Mouse (Mus musculus) spleen, postnatal 0 days (tissue): ENCODE results near the gene Sertad3. TPM values are rescaled to one million over a fixed set of nuclear protein-coding genes. Genes with fewer than 3 reads are reported as not detected.

Experiments
- polyA plus RNA-seq: library from polyadenylated mRNA; unstranded; fragments of >200 nt; fragmentation: Nextera tagmentation; extraction: Ambion mirVana; gene quantifications from 2 replicates; pipeline ENCODE4 v1.2.1, GENCODE M21; 2015

Sertad3 gene
- polyA plus RNA-seq = 29.5 and 31.1 TPM in 2 replicates

DNA sequence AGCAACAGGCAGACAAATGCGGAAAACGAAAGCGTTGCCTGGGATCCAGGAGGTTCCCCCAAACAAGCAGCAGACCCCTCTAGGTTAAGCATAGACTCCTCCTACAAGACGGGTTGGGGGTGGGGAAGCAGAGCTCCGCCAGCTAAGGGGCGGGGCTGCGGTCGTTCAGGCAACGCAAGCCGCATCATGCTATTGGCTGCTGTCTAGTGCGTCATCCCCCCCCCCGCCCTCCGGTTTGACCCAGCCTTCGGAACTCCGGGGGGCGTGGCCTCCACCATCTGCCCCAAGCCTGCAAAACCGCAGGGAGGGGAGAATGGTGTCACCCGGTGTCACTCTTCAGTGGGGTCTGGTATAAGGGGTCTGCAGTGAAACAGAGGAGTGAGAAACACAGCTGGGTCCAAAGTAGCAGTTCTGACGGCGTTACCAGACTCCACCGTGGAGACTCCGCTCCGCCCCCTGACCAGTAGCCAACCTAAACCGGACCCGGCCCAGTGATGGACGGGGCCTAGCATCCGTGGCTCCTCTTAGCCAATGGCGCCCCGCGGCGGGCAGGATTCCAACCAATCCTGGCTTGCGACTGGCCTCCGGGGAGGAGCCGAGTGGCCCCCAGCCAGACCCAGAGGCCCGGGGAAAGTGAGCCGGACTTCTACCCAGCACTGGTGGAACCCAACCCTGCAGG, at the start of gene Sertad3:
TSS of gene Sertad3 (plus strand) at position 613 of the 679 bp plus-strand sequence.

DNA sequence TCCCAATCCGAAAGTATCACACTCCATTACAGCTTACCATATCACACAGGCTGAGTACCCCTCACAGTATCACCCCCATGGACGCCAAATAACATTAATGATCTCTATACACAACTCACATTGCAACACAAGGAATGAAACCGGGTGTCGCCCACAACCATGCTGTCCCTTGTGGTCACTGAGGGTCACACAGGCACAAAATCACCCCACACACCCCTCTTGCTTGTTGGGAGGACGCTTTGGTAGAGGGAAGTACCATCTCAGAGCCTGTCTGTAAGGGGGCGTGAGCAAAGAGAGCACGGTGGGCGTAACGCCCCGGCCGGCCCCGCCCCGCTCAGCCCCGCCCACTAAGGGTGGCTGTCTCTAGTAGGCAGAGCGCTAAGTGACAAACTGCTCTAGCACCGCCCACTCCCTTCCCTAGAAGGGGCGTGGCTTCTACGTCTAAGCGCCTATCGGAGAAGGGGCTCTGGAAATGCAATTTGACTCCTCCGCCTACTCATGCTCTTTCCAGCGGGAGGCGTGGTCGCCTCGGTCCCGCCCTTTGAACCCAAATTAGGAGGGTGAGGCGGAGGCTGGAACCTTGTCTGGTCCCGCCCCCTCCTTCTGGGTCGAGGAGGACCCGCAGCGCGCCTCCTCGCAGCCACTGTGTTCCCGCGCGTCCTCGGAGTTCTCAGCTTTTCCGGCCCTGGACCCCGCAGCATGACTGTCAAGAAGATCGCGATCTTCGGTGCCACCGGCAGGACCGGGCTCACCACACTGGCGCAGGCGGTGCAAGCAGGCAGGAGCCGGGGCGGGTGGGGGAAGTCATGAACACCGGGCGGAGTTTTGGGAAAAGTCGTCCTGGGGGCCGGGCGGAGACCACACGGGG, 25.9 kb upstream of the Sertad3 start, which contains the start of the genes Sptbn4 and Blvrb:
TSS of gene Sptbn4 (minus strand) at position 268 of the 868 bp plus-strand sequence.
TSS of gene Blvrb (plus strand) at position 560 of the 868 bp plus-strand sequence.

DNA sequence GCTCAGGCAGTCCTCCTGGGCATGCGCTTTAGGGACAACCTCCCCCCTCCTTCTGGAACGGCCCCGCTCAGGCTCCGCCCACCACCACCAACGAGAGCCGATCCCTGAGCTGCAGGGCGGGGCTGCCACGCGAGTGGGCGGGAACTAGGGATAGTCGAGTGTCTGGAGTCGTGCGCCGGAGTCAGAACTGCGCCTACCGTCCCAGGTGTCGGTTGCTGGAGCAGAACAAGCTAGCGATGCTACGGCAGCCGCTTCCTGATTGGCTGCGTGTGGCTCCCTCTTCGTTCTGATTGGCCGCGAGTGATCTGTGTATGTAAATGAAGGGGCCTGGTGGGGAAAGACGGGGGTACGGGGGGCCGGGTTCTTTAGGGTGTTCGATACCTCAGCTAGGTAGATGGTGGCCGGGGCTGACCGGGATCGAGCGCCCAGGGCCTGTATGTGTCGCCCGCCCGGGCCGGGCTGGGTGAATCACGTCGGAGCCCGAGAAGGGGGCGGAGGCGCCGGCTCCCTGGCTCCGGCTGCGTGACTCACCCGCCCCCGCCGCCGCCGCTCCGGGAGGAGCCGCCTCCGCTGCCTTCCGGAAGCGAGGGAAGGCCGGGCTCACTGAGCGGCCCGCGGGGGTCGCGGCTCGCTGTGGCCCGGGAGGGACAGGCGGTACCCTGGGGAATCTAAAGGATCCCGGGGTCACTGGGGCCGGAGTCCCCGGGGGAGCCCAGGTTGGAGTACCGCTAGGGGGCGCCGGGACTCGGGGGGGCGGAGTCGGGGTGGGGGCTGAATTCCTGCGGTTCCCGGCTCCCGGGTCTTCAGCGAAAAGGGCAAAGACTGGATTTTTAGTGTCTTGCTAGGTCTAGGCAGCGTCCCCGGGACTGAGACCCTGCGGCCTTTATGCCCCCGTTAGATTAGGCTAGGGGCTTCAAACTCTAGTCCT, 13.5 kb downstream of the Sertad3 start, which contains the start of gene Sertad1:
TSS of gene Sertad1 (plus strand) at position 141 of the 928 bp plus-strand sequence.

DNA sequence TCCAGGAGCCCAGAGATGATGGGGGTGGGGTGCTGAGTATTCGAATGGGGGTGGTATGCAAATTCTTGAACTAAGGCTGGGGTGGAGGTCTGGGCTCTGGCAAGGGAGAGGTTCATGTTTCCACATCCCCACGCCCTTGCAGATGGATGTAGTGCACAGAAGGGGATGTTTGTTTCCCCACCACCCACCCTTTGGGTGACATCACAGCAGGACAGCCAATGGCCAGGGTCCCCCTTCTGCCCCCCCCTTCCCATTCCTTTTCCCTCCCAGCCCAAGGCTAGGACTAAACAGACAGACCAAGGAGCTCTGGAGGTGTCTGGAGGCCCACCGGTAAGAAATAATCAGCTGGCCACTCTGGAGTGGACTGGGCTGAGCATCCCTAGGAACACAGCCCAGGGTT, 25.5 kb downstream of the Sertad3 start, which contains the start of gene Prx:
TSS of gene Prx (plus strand) at position 289 of the 400 bp plus-strand sequence.

DNA sequence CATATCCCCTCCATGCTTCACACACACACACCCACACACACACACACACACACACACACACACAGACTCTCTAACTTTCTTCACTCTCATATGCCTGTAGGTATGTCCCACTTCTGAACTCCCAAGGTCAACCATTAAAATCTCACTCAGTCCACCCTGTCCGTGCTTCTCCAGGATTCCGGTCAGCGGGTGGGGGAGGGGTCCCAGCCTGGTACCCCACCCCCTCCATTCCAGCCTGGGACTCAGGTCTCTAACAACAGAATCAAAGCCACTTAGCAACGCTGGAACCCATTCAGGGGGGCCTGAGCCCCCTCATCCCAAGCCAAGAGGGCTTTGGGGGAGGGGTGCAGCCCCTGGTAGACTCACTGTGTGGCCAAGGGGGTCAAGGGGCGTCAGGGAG, 49.4 kb downstream of the Sertad3 start, which contains the start of gene Hipk4:
TSS of gene Hipk4 (plus strand) at position 301 of the 400 bp plus-strand sequence.

Other genes starting within 250 kb of the Sertad3 start
- gene Itpkc, start 245.1 kb upstream of the Sertad3 start, polyA plus RNA-seq = 1.0 and 1.3 TPM in 2 replicates
- gene Coq8b, start 240.7 kb upstream of the Sertad3 start, polyA plus RNA-seq = 10.4 and 11.2 TPM in 2 replicates
- gene Numbl, start 215.3 kb upstream of the Sertad3 start, polyA plus RNA-seq = 3.1 and 4.9 TPM in 2 replicates
- 60.1 and 82.7 TPM in 2 replicates for gene Ltbp4, start 136.1 kb upstream of the Sertad3 start, polyA plus RNA-seq
- gene Shkbp1, start 117.7 kb upstream of the Sertad3 start, polyA plus RNA-seq = 26.0 and 29.5 TPM in 2 replicates
- 0.32 TPM in 1 of 2 replicates, not detected in the other for gene Gm20479, start 116.3 kb upstream of the Sertad3 start, polyA plus RNA-seq
- gene Sptbn4, start 26.1 kb upstream of the Sertad3 start, polyA plus RNA-seq = 0.23 and 0.32 TPM in 2 replicates
- gene Blvrb, start 25.8 kb upstream of the Sertad3 start, polyA plus RNA-seq = 895 and 1,052 TPM in 2 replicates
- 20.9 and 25.9 TPM in 2 replicates for gene Sertad1, start 13.1 kb downstream of the Sertad3 start, polyA plus RNA-seq
- gene Prx, start 25.6 kb downstream of the Sertad3 start, polyA plus RNA-seq = 1.2 and 1.3 TPM in 2 replicates
- gene Hipk4, start 49.5 kb downstream of the Sertad3 start, polyA plus RNA-seq = 0.41 and 0.47 TPM in 2 replicates
- 58.0 and 62.8 TPM in 2 replicates for gene Pld3, start 79.5 kb downstream of the Sertad3 start, polyA plus RNA-seq
- gene 2310022A10Rik, start 79.5 kb downstream of the Sertad3 start, polyA plus RNA-seq = 19.0 and 20.5 TPM in 2 replicates
- 30.8 and 37.9 TPM in 2 replicates for gene Akt2, start 117.8 kb downstream of the Sertad3 start, polyA plus RNA-seq
- not detected in 2 replicates for gene Ttc9b, start 180.1 kb downstream of the Sertad3 start, polyA plus RNA-seq
- 2.3 and 3.5 TPM in 2 replicates for gene Map3k10, start 200.8 kb downstream of the Sertad3 start, polyA plus RNA-seq
- 1.4 and 2.1 TPM in 2 replicates for gene Zfp607b, start 215.6 kb downstream of the Sertad3 start, polyA plus RNA-seq